Mouse (Mus musculus) fat pad, adult 2 months (tissue): ENCODE results near the gene Hhat.

Source experiments
- DNase-seq: peaks from one replicate; pipeline ENCODE4 v3.0.0-alpha.2; 2011; ENCODE audit warnings: low read depth, low spot score; ENCODE audit errors: extremely low read depth

Hhat gene

DNA sequence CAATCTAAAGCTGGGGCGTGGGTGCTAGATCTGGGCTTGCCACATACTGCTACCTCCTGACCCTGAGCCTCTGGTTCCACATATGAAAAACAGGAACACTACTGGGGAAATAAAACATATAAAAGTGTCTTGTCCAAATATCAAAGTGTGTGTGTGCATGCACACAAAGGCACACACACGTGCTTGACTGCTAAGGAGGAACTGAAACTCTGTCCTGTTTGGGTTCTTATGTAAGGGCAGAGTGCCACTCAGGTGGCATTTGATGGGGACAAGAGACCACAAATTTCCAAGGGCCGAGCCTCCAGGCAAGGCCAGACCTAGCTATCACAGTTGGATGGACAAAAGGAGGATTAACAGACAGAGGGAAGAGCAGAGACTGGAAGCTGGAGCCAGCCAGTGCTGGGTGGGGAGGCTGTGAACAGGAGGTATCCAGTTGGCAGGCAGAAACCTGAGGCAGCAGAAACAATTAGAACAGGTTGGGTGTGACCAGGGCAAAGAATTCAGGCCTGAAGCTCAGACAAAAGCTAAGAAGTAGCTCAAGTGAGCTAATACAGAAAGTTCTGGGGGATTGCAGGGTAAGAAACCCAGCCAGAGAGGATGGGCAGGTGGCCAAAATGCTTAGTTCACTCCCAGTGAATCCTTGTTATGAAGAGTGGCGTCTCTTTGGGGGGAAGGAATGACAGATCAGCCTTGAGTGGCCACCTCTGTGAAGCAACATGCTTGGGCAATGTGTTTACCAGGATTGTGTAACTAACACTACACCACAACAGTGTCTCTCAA is 321.3 kb downstream of the Hhat start:
- no peak for DNase-seq

GRCm38 (mm10) chr1:192448512-192448911 is 322.5 kb downstream of the Hhat start:
- DNase-seq = peak; percentile 90

- no peak for DNase-seq
These were observed 323.4 kb downstream of the Hhat start for GRCm38 (mm10) chr1:192447666-192448065.
